Mouse (Mus musculus) testis, postnatal 14 days (tissue): ENCODE results near the gene Trafd1.

Source experiments
- DNase-seq: peaks from one replicate; pipeline ENCODE4 v3.0.0; 2021; ENCODE audit warnings: low spot score

Gene Trafd1

DNA sequence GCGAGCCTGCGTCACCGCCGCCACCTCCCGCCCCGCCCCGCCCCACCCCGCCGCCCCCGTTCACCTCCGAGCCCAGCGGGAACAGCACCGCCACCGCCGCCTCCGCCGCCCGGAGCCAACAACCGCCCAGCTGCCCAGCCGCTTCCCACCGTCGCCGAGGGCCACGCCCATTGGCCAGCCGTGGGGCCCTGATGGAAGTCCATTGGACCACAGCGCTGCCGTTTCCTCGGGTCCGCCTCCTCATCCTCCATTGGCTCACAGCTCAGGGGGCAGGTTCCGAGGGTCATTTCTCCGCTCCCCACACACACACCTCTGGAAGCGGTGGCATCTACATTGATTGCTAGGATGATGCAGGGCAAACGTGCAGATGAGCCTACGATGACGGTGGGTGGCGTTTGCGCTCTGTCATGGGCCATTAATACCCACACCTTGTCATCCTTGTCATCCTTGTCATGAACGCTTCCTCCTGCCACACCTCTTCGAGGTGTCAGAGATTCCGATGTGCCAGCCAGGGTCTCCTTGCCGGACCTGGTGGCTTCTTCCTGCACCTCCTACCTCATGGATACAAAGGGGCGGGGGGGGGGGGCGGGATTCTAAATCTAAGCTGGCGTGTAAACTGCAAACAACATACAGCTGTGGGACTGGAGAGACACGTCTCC, at the start of gene Trafd1:
TSS of gene Trafd1 (minus strand) at position 172 of the 659 bp plus-strand sequence.
- DNase-seq, result peak; percentile 93

DNA sequence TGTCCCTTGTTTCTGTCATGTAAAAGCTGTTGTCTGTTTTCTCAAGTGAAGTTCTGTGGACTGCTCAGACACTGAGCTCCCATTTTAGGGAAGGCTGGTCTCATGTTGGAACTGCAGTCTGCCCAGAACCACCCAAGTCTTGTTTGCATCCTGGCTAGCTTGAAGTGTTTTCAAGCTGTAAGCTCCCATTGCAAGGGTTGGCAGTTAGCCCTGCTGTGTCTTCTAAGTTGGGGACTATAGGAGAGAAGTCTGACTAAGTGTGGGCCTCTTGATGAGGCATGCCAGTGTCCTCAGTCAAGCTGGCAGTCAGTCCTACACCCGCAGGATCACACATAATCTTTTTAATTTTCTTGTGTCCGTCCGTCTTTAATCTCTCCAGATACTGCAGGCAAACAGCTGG, 43.5 kb upstream of the Trafd1 start:
- no peak for DNase-seq

DNA sequence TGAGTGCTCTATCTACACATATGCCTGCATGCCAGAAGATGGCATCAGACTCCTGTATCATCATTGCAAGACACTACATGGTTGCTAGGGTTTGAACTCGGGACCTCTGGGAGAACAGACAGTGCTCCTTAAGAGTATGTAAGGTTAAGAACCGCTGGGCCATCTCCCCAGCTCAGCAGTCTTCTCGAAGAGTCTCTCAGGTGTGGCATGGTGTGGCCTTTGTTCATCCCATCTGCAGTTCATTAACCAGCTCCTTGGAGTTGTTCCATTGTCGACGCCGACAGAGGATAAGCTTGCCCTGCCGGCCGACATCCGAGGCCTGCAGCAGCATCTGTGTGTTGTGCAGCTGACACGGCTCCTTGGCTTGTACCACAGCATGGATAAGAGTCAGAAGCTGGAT, 37.9 kb upstream of the Trafd1 start:
- DNase-seq, result no peak

DNA sequence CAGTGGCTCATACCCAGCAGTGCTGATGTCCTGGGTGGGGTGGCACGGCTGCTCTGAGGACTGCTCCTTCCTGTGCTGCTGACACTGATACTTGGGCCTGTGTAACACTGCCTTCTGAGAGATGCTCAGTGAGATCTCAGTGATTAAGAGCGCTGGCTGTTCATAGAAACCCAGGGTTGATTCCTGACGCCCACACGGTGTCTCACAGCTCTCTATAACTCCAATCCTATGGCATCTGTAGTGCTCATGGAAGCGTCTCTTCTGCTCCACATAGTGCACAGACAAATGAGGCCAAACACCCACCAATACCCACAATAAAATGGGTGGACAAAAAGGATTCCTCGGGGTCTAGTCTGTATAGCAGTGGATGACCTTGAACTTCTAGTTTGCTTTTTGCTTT, 37.4 kb upstream of the Trafd1 start:
- DNase-seq, result no peak

DNA sequence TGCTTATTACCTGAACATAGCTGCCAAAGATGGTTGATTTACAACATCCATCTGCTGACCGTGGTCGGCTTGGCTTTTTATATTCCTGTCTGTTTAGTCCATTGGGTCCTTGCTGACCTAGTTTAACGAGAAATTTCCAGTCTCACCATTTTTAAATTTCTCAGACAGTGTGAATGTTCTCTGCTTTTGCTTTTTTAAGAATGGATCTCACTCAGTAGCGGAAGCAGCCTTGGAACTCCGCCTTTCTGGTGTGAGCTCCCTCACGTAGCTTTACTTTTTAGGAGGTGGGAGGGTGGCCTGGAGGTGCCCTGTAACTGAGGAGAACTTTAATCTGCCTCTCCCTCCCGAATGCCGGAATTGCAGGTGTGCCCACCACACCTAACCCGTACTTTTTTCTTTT, 35.3 kb upstream of the Trafd1 start:
- DNase-seq, result no peak

DNA sequence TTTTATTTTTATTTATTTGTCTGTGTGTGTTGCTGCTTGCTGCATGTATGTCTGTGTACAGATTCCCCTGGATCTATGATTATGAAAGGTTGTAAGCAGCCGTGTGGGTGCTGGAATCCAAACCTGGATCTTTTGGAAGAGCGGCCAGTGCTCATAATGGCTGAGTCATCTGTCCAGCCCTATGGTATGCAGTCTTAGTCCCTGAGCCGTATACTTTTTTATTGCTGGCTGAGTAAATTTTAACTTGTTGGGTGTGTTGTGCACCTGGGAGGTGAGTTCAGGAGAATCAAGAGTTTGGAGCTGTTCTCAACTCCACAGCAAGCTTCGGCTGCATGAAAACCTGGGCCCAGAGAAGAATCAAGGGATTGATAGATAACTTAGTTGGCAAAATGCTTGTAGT, 25.5 kb upstream of the Trafd1 start:
- no peak for DNase-seq

DNA sequence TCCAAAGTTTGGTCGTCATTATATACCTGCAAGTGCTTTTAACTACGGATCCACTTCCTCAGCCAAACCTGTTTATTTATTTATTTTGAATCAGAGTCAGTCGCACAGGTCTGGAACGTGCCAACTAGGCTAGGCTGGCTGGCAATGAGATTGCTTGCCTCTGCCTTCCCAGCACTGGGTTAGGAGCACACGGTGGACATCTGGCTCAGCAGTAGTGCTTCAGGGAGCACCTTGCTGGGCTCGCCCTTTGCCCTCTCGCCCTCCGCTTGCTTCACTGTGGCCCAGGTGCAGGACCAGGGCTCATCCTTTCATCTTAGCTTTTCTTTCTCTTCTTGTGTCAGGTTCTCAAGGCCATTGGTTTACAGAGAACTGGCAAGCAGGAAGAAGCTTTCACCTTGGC, 22.4 kb upstream of the Trafd1 start:
- no peak for DNase-seq

DNA sequence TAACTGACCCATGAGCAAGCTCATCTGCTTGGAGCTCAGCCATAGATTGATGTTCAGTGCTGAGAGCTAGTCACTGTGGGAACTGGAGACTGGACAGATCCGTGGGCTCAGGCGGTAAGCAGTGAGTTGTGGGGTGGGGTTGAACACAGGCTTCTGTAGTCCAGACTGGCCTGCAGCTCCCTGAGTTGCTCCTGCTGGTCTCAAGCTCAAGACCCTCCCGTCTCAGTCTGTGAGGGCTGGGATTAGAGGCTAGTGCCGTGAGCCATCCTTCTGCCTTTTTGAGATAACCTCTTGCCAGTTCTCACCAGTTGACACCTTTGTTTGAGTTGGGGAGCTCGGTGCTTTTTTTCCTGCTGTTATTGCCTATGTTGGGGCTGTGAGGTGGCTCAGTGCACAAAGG, 15.4 kb upstream of the Trafd1 start:
- DNase-seq, result no peak

DNA sequence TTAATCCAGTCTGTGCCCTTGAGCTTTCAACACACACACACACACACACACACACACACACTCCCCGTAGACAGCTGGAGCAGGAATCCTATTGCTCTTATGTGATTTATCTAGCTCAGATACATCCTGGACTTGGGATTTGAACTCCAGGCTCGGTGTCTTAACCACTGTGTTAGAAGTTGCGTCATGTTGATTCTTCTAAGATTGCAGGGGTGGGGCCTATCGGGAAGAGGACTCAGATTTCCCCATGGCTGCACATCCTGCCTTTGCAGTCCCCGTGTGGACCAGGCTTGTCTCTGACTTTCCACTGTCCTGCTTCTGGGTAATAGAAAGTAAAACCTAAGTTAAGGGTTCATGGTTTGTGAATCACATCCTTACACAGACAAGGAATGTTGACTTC, 14.6 kb upstream of the Trafd1 start:
- no peak for DNase-seq

DNA sequence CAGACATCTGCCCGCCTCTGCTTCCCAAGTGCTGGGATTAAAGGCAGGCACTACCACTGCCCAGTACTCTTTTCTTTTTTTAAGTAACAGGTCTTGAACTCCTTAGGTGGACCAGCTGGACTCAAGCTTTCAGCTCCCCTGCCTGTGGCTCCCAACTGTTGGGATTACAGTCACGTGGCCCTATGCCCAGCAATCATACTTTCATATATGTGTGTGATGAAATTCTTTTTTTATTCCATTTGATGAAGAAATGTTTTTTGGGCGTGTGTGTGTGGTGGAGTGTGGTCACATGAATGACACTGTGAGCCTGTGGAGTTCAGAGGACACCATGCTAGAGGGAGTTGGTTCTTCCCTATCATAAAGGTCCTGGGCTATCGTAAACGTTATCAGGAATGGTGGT, 14.1 kb upstream of the Trafd1 start:
- DNase-seq, result no peak

DNA sequence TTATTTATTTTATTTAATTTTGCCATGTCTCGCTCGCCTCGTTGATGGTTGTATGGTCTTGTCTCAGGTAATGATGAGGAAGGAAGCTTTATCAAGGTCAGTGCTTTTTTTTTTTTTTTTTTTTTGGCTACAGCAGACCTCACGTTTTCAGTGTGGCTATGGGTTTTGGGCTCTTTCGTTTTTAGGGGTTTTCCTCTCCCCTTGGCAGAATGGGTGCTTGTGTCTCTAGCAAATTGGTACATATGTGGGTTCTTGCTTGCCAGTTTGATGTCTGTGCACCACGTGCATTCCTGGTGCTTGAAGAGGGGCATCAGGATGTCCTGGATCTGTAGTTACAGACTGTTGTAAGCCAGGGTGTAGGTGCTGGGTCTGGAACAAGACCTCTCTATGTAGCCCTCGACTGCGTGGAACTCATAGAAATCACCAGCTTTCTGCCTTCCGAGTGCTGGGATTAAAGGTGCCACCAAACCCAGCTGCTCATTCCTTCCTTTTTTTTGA, 13.6 kb upstream of the Trafd1 start:
- DNase-seq, result no peak

DNA sequence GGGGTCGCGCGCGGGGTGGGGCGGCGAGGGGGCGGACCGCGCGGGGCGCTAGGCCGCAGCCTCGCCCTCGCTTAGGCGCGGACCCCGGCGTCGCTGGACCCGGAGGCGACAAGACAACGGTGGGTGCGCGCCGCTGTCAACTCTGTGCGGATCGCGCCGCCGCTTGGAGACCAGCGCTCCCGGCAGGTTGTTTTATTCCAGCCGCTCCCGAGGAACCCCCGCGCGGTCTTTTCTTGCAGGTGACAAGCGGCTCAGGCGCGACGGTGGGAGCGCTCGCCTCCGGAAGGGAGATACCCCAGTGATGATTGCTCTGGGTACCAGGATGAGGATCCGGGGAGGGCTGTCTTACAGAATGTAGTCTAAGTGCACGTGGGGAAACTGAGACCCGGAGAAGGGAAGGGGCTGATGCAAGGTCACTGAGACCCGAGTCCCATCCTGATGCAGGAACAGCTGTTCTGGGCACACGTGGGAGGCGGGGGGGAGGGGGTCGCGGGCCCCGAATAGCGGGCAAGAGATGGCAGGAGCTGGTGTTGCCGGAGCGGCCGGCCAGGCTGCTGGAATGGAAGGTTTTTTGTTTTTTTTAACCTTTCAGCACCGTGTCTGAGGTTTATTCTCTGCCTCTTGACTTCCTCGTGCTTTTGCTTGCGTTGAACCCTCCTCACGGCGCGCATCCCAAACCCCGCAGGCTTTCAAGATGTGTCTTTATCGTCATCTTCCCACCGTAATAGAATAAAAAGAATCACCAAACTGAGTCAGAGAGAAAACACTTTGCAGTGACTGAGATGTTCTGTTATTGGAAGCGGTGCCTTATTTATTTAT, 12.9 kb upstream of the Trafd1 start:
- no peak for DNase-seq

DNA sequence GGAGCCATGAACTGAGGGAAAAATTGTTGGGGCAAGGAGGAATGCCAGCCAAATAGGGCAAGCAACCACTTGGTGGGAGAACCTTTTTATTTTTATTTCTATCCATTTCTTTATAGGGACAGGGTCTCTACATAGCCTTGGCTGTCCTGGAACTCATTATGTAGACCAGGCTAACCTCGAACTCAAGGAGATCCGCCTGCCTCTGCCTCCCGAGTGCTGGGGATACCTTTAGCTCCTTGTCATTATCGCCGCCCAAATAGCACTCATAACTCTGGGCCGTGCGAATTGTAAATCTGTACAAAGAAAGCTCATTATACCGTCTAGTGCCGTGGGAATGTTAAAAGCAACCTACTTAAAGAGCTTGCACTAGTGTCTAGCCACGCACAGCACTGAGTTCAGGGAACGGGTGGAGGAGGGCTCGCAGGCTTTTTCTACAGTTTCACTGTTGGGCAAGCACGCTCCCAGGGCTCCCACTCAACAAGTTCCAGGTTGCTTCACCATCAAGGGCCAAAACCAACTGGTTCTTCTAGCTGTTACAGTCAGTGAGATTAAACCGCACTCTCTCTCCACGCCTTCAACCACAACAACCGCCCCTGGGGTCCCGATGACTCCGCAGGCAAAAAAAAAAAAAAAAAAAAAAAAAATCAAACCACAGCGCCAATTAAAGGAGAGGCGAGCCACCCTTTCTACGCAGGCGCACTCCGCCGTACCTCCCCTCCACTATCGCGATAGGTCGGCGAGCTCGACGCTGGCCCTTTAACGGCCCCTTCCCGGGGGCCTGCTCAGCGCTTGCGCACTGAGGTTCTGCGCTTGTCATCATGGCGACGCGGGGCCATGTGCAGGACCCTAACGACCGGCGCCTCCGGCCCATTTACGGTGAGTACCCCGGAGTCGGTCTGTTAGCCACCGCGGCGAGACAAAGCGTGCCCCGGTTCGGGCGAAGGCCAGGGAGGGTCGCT, 12.0 kb upstream of the Trafd1 start, which contains the start of gene Naa25:
TSS of gene Naa25 (plus strand) at position 750 of the 959 bp plus-strand sequence.
- peak; percentile 97 for DNase-seq

DNA sequence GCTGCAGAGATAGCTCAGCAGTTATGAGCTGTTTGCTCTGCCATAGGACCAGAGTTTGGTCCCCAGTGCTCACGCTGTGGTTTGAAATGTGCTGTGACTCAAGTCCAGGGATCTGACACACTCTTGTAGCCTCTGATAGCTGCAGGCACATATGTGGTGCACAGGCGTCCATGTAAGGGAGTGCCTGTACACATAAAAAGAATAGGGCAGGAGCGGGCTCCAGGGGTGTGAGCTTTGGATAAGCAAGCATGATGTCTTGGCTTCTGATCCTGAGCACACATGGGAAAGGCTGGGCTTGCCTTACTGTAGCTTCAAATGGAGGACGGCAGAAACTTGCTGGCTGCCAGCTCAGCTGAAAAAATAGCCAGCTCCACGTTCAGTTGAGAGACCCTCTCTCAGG, 10.2 kb upstream of the Trafd1 start:
- no peak for DNase-seq

DNA sequence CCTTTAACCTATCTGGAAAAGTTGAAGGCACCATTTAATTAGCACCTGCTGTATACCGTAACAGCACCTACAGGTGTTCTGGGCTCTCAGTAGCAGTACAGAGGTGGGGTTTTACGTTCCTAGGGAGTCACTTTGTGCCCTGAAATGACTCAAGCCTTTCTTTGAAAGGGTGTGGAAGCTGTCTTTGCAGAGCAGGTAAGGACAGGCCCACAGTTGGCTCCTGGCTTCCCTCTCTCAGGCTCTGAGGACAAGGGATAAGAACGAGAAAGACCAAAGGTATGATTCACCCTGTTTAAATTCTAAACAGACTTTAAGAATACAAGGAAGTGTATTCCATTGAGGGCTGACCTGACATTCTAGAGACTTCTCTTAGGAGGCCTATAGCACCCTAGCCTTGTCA, 8.0 kb upstream of the Trafd1 start:
- DNase-seq, result no peak

DNA sequence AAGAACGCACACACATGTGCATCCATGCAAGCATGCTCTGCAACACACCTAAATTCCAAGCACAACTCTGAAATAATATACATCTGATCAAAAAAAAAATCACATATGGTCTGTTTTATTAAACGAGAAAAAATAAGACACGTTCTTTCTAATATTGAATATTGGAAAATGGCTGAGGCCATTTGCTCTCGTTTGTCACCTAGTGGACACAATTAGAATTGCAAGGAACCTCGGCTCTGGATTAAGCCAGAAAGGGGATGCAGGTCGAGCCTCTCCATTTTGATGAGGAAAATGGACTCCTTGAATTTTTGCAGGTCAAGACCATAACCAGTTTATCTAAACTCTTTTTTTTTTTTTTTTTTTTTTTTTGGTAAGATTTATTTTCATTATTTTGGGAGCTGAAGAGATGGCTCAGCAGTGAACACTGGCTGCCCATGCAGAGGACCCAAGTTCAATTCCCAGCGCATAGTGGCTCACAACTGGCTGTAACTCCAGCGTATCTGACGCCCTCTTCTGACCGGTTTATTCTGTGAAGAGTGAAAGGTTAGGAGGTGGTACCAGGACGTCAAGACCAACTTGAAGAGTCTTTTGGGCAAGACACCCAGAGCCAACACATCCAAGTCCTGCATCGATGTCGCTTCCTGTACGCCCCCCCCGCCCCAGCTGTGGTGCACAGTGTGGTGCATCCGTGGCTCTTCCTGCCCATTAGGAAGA, 7.4 kb upstream of the Trafd1 start:
- no peak for DNase-seq

DNA sequence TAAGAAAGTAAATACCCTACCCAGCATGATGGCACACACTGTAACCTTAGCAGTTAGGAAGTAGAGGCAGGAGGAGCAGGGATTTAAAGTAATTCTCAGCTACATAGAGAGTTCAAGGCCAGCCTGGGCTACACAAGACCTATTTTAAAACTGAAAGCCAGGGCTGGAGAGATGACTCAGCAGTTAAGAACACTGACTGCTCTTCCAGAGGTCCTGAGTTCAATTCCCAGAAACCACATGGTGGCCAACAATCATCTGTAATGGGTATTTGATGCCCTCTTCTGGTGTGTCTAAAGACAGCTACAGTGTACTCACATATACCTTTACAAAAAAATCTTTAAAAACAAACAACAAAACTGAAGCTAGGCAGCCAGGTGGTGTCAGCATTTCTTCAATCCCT, 4.3 kb upstream of the Trafd1 start:
- no peak for DNase-seq

DNA sequence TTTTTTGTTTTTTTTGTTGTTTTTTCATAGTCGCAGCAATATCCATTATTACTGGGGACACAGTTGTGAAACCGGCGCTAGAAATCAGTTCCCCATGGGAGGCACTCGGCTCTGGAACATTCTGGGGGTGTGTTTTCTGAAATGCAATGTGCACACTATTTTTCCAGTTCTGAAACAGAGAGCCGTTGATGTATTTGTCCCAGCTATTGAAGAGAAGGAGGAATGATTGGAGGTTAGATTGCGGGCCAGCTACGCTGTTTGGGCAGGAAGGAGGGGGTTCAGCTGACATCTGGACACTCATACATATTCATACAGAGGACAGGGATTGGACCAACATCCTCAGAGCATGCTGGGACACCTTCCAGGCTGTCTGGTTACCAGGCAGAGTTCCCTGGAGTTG, 3.7 kb upstream of the Trafd1 start:
- DNase-seq, result no peak

DNA sequence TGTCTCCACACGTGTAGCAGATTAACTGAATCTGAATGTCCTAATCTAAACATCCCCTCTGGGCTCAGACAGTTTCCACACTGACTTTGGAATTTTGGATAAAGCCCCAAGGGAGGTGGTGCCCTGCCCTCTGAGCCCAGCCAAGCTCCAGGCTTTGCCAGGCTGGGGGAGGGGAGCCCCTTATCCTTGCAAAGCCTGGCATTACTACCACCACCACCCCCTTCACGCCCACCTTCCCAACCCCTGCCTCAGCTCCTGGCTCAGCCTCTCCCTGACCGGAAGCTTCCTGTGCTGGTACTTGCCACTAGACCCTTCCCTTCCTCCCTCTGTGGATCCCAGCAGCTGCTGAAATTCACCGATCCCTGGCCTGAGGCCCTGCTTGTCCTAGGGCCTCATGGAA, 1.7 kb upstream of the Trafd1 start:
- DNase-seq, result no peak

DNA sequence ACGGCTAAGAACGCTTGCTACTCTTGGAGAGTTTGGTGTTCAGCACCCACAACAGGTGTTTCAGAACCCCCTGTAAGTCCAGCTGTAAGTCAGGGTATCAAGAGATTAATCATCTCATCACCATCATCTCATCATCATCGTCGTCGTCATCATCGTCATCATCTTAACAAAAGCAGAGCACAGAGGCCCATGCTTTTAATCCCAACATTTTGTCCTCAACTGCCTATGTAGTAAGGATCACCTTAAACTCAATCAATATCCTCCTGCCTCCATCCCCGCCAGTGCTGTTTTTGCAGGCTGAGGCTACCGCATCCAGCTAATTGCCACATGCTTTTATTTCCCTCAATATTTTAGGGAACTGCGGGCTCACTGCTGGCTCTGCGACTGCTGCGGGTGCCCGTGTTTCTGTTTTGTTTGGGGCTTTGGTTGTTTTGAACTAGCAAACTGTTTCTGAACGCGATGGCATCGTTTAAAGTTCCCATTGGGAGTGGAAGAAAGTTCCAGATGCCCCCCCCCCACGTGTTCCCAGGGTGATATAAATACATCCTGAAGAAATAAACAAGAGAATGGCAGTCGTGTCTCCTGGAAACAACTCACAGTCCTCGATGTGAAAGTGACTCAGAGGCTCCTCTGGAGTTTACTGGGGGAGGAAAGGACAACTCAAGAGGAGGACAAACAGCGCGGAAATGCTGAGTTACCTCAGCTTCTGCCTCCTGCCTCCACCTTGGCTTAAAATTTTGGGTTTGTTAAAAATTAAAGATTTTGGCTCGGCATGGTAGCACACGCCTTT, 883 bp upstream of the Trafd1 start:
- DNase-seq, result no peak
